Mouse (Mus musculus): ENCODE measurements around the gene Slc37a3.

- TF ChIP-seq ZNF384 (IDR thresholded peaks at IDR 0.05; ENCODE audit: low read depth, low read length) = no peak
- TF ChIP-seq ZC3H11A (IDR thresholded peaks at IDR 0.05; ENCODE audit: borderline replicate concordance, low read depth, low read length) = no peak
- TF ChIP-seq CHD2 (IDR thresholded peaks at IDR 0.05; ENCODE audit: low read depth, low read length) = no peak
These were observed 58.3 kb downstream of the Slc37a3 start for GRCm38 (mm10) chr6:39319061-39319761.
